Mouse (Mus musculus): ENCODE data around the gene Atp5s.

The Atp5s gene

DNA sequence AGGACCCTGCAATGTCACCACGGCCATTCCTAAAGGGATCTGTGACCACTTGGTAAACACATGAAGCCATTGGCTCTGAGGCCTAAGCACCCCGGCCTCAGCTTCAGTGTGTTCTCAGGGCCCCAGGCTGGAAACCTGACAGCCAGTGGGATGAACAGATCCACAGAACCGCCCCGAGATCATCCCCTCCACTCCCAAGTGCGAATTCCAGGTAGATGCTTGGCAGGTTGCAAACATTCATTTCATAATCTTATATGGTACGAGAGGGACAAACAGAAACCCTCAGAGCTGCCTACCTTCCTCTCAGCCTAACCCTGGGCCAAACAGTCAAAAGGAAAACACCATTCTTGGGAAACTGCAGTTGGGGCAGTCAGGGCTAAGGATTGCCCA, 52.6 kb downstream of the Atp5s start:
- DNase-seq (ENCODE audit: low read depth, low spot score) = no peak

GRCm38 (mm10) chr12:69777957-69778356, 53.2 kb downstream of the Atp5s start:
- DNase-seq (ENCODE audit: low read depth, low spot score) = no peak

DNA sequence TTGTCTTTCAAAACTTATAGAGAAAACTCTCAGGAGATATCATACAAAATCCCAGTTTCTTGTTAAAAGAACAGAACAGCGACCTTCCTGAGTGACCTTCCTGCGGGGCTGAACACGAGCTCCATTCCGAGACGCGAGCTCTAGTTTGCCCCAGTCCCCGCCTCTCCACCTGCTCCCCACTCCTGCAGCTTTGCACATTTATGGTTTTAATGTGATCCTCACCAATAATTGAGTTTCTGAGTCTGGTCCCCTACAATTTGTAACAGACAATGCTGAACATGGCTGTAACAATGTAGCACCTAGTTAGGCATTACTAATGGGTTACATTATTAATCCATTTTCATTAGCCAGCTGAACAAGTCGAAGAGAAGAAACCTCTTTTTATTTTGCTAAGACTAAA, 56.7 kb downstream of the Atp5s start:
- DNase-seq (ENCODE audit: low read depth, low spot score) = no peak

GRCm38 (mm10) chr12:69781935-69782650, 57.3 kb downstream of the Atp5s start:
- no peak for DNase-seq (ENCODE audit: low read depth, low spot score)

DNA sequence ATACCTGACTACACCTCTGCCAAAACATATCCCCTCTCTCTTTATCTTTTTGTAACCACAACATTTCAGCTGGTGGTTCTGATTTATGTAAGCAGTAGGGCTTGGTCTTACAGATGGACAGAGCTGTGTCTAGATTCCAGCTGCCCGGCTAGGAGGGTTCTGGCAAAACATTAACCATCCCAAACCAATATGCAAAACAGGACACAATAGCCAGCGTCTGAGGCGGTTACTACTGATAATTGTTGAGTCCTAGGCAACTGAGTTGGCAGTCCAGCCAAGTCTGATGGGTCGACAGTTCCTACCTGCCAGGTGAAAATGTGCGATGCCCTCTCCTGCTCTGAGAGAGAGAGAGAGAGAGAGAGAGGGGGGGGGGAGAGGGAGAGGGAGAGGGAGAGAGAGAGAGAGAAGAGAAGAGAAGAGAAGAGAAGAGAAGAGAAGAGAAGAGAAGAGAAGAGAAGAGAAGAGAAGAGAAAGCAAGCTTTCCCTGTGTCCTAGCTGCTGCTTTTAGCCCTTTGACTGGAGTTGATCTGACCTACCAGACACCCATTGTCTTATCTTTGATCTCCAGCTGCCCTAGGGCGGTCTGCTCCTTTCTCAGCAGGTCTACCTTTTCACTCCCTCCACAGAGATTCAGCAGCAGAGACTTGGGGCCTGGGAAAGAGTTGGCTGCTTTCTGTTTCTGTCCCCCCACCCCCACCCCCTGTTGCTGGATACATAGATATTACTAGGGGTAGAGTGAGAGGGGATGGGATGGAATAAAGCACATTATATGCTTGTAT, 58.7 kb downstream of the Atp5s start:
- DNase-seq (ENCODE audit: low read depth, low spot score) = no peak

DNA sequence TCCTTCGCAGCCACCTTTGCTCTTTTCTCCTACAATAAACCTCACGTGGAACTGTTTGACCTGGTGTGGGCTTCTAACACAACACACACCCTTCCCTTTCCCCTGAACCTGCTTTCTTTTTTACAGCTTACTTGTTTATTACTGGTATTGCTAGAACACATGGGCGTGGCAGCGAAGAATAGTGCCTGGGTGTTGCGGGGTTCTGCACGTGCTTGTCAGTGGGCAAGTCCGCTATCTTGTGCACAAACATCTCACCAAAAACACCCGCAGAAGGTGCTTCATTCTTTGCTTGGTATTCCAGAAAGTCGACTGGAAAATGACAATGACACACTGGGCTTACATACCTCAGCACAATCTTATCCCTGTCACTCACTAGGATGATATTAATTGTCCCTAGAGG, 60.7 kb downstream of the Atp5s start:
- no peak for DNase-seq (ENCODE audit: low read depth, low spot score)

GRCm38 (mm10) chr12:69788380-69788779, 63.6 kb downstream of the Atp5s start:
- DNase-seq (ENCODE audit: low read depth, low spot score) = no peak

DNA sequence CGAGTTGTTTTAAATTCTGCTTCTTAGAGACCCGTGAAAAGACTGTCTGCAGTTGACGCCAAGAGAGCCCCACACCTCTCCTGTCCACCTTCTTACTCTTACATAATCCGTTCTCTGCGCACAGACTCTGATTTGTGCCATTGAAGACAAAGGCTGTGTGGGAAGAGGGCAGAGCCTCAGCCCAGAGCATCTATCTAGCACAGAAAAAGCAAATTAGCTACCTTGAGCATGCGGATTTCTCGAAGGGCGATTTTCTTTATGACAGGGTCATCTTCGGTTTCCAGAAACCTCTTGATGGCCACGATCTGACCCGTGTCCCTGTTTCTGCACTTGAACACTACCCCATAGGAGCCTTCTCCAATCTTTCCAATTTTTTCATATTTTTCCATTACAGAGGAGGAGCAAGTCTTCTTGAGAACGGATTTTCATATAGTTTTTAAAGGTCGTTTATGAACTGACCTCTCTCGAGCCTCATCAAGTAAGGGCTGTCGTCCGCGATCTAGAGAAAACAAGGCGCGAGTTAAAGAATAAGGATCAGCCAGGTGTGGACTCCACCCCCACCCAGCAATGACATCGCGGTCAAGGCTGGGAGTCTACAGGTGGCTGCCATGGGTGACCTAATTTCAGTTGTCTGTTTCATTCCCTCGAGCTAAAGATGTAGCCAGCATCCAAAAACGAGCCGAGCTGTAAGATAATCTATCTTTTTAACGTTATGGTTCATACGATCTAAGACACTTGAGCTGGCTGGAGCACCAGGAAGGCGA, 65.2 kb downstream of the Atp5s start:
- no peak for DNase-seq (ENCODE audit: low read depth, low spot score)

DNA sequence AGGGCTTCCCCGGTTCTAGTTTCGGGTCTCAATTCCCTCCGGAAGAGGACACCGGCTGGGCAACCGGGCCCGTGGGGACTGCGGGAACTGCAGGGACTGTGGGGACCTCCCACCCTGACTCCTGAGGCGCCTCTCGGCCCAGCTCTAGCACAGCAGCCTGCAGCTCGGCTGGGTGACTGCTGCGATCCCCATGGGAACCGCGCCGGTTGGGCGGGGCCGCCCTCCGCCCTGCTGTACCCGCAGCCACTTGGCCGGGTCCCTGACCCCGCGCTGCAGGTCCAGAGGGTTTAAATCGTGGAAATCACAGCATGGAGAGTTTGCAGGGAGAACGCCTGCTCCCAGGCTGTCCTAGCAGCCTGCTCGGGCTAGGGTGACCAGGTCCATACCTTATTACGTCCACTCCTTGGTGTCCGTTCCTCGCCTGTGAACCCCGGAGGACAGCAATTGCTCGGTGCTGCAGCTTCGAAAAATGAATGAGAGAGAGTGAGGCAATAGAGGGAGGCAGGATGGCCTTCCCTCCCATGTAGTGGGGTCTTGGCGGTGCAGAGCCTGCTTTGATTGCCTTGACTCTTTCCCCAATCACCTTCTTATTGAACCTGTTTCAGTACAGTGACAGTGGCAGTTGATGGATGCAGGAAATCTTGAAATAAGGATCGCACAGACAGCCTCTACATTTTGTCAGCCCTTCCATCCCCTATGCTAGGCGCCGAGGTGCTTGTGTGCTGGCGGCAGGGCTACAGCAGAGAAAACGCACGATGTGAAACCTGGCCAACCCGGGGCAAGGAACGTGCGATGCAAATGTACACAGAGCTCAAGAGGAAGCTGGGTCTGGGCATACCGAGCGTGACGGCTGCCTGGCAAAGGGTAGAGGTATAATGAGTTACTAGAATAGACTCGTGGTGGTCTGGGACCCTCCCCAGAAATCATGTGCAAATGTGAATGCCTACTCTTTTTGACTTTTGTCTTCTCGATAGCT, 66.1 kb downstream of the Atp5s start, which contains the start of gene Cdkl1:
Cdkl1 (minus strand) TSS at position 738 of the 976 bp plus-strand sequence.
- DNase-seq (ENCODE audit: low read depth, low spot score) = no peak
